Mouse (Mus musculus): ENCODE results near the gene Trnt1. TPM values are rescaled to one million over a fixed set of nuclear protein-coding genes. Genes with fewer than 3 reads are reported as not detected.
A peak's percentile ranks its signal among the peaks of the same experiment; 100 is the strongest.

Trnt1 gene
- total RNA-seq (2014; rRNA removed; ENCODE audit: low replicate concordance) (9.1 and 15.3 TPM in 2 replicates), polyA plus RNA-seq (2015; fragmentation: Nextera tagmentation; extraction: Ambion mirVana) (35.0 and 40.6 TPM in 2 replicates)

DNA sequence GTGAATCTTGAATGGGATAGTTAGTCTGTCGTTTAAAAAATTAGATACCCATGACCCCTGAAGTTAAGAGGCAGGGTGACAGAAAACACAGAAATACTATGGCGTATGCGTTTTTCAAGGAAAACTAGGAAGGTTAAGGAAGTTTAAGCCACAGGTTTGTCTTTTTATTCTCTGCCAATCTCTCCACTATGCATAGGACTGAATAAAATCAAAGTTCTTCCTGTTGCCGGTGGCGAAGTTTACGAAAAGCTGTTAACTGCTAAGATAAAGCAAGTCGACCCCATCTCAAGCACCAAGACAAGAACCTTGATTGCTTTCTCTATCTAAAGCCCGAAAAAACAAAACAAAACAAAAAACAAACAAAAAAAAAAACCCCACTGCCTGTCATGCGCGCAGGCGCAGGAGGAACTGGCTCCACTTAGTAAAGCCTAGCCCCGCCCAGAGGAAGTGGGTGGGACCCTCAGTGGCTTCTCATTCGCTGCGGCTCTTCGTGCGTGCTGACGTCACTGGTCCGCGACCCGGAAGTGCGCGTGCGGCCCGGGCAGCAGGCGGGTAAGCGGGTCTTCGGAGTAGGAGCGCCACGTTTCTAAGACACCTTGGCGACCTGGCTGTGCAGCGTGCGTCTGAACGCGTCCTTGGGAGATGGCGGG lies at the start of gene Trnt1:
Gene Trnt1 (plus strand): TSS at position 481 of the 650 bp plus-strand sequence.
- H3K36me3 ChIP-seq (replicated peaks; ENCODE audit: control insufficient read depth, insufficient read depth, low read length), result peaks cover 15% of the 10 kb centered on the region
- peak; percentile 96 for DNase-seq (ENCODE audit: low spot score)
- peak within 1 kb of the TSS; percentile 67 for H3K27ac ChIP-seq (ENCODE audit: low read depth)
- ATAC-seq (ENCODE audit: insufficient read depth, low read depth), result peak; percentile 100
- H3K4me2 ChIP-seq (ENCODE audit: low read depth, low read length), result peak within 1 kb of the TSS; percentile 91
- TF ChIP-seq CTCF (IDR thresholded peaks at IDR 0.05; ENCODE audit: low read depth), result no peak
- TF ChIP-seq EP300 (IDR thresholded peaks at IDR 0.05; ENCODE audit: low read depth), result no peak
- H3K9me3 ChIP-seq (replicated peaks; ENCODE audit: control insufficient read depth, low read length), result no peaks in the 10 kb centered on the region
- H3K4me1 ChIP-seq (ENCODE audit: control insufficient read depth, insufficient read depth), result peaks cover 10% of the 10 kb centered on the region
- H3K4me3 ChIP-seq (ENCODE audit: low read depth, low read length), result peak within 1 kb of the TSS; percentile 92
- peak within 1 kb of the TSS; percentile 84 for H3K9ac ChIP-seq (replicated peaks; ENCODE audit: low read depth, low read length)
- no peaks in the 10 kb centered on the region for H3K27me3 ChIP-seq (ENCODE audit: control insufficient read depth, insufficient read depth, low read length)
- 8% methylated on average over 35 of the region's 35 CpGs for WGBS

DNA sequence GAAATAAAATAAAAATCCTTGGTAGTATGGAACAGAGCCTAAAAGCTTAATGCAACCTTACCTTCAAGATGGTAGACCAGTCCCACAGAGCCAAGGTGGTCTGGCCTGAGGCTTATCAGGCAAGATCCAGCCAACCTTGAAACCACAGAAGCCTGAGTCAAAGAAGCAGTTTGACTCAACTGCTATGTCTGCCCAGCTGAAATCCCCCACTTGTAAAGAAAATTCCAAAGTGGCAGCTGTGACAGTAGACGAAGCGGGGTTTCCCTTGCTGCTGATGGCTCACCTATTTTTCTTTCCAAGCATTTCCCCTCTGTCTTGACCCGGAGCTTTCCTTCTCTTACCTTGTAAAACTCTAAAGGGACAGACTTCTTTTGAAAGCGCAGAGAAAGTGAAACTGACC lies 43.3 kb upstream of the Trnt1 start:
- no peaks in the 10 kb centered on the region for H3K27me3 ChIP-seq (ENCODE audit: control insufficient read depth, insufficient read depth, low read length)
- H3K9ac ChIP-seq (replicated peaks; ENCODE audit: low read depth, low read length), result no peak overlapping the region
- no peaks in the 10 kb centered on the region for H3K36me3 ChIP-seq (replicated peaks; ENCODE audit: control insufficient read depth, insufficient read depth, low read length)
- H3K4me2 ChIP-seq (ENCODE audit: low read depth, low read length), result no peak overlapping the region
- H3K4me1 ChIP-seq (ENCODE audit: control insufficient read depth, insufficient read depth), result no peaks in the 10 kb centered on the region
- ATAC-seq (ENCODE audit: insufficient read depth, low read depth) (no peak), DNase-seq (ENCODE audit: low spot score) (no peak)
- no peaks in the 10 kb centered on the region for H3K9me3 ChIP-seq (replicated peaks; ENCODE audit: control insufficient read depth, low read length)
- TF ChIP-seq CTCF (IDR thresholded peaks at IDR 0.05; ENCODE audit: low read depth), result no peak
- no peak for TF ChIP-seq EP300 (IDR thresholded peaks at IDR 0.05; ENCODE audit: low read depth)
- no peak overlapping the region for H3K27ac ChIP-seq (ENCODE audit: low read depth)
- WGBS, result 64% methylated on average over 4 of the region's 4 CpGs
- H3K4me3 ChIP-seq (ENCODE audit: low read depth, low read length), result no peak overlapping the region

DNA sequence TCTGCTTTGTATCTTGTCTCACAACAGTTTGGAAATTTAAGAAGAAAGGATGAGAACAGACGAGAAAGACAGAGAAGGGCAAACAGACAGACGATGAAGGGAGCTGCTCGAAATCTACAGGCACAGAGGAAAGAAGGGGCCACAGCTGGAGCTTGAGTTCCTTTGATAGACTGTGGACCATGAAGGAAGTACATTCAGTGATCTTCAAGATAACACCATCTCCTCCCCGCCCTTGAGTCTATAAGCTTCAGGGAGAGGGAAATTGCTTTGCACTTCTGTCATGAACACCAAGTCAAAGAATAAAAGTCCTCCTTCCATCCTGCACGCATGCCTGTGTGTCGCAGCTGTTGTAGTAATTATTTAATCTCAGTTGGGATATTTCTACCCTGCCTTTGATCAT lies 42.8 kb upstream of the Trnt1 start:
- WGBS, result 70% methylated on average over 6 of the region's 6 CpGs
- Histone ChIP-seq H3K4me1 (ENCODE audit: control insufficient read depth, insufficient read depth) (no peaks in the 10 kb centered on the region), H3K4me2 (ENCODE audit: low read depth, low read length) (no peak overlapping the region), H3K9me3 (replicated peaks; ENCODE audit: control insufficient read depth, low read length) (no peaks in the 10 kb centered on the region), H3K27me3 (ENCODE audit: control insufficient read depth, insufficient read depth, low read length) (no peaks in the 10 kb centered on the region), H3K27ac (ENCODE audit: low read depth) (no peak overlapping the region), H3K9ac (replicated peaks; ENCODE audit: low read depth, low read length) (no peak overlapping the region), H3K36me3 (replicated peaks; ENCODE audit: control insufficient read depth, insufficient read depth, low read length) (no peaks in the 10 kb centered on the region), H3K4me3 (ENCODE audit: low read depth, low read length) (no peak overlapping the region)
- DNase-seq (ENCODE audit: low spot score) (no peak), ATAC-seq (ENCODE audit: insufficient read depth, low read depth) (no peak)
- TF ChIP-seq CTCF (IDR thresholded peaks at IDR 0.05; ENCODE audit: low read depth) (no peak), EP300 (IDR thresholded peaks at IDR 0.05; ENCODE audit: low read depth) (no peak)

DNA sequence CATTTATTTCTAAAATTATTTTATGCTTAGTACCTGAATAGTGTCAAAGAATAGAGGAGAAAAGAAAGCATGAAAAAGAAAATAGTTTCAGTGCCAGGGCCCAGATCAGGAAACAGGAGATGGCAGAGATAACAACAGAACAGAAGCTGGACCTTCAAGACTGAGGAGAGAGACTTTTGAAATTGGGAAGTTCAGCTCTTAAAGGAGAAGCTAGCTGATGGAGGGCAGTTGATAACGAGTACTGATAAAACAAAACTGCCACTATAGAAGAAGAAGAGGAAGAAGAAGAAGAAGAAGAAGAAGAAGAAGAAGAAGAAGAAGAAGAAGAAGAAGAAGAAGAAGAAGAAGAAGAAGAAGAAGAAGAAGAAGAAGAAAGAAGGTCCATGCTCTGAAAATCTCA lies 41.2 kb upstream of the Trnt1 start:
- 38% methylated on average over 1 of the region's 1 CpGs for WGBS
- H3K4me2 ChIP-seq (ENCODE audit: low read depth, low read length), result no peak overlapping the region
- H3K9me3 ChIP-seq (replicated peaks; ENCODE audit: control insufficient read depth, low read length), result no peaks in the 10 kb centered on the region
- no peak for DNase-seq (ENCODE audit: low spot score)
- H3K4me1 ChIP-seq (ENCODE audit: control insufficient read depth, insufficient read depth), result no peaks in the 10 kb centered on the region
- no peak for ATAC-seq (ENCODE audit: insufficient read depth, low read depth)
- H3K27ac ChIP-seq (ENCODE audit: low read depth), result no peak overlapping the region
- H3K4me3 ChIP-seq (ENCODE audit: low read depth, low read length), result no peak overlapping the region
- H3K36me3 ChIP-seq (replicated peaks; ENCODE audit: control insufficient read depth, insufficient read depth, low read length), result no peaks in the 10 kb centered on the region
- no peak overlapping the region for H3K9ac ChIP-seq (replicated peaks; ENCODE audit: low read depth, low read length)
- no peaks in the 10 kb centered on the region for H3K27me3 ChIP-seq (ENCODE audit: control insufficient read depth, insufficient read depth, low read length)
- TF ChIP-seq EP300 (IDR thresholded peaks at IDR 0.05; ENCODE audit: low read depth) (no peak), CTCF (IDR thresholded peaks at IDR 0.05; ENCODE audit: low read depth) (no peak)

DNA sequence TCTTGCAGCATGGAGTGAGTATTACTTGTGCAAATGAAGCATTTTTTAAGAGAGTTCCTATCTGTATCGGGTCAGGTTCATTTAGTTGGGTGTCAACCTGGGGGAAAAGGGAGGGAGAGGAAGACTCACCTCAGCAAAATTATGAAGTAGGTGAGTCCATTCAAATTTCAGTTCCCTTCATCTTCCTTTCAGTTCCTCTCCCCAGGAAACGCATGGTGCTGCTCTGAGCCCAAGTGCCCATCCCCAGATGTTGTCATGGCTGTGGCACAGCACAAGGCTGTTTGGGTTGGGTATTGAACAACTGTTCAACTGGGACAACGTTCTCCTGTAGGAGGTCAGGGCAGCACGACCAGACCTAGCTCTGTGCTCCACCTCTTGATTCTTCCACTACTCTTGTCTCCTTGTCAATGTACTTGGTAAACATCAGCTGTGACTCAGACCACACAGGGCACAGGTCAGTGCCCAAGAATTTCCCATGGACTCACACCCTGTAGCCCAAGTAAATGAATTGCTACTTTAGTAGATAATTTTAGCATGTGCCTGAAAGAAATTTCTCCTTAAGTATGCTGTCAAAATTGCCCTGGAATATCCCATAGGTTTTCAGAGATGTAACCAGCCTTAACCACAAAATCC lies 39.1 kb upstream of the Trnt1 start:
- no peaks in the 10 kb centered on the region for H3K9me3 ChIP-seq (replicated peaks; ENCODE audit: control insufficient read depth, low read length)
- DNase-seq (ENCODE audit: low spot score) (no peak), ATAC-seq (ENCODE audit: insufficient read depth, low read depth) (no peak)
- no peaks in the 10 kb centered on the region for H3K4me1 ChIP-seq (ENCODE audit: control insufficient read depth, insufficient read depth)
- TF ChIP-seq EP300 (IDR thresholded peaks at IDR 0.05; ENCODE audit: low read depth), result no peak
- TF ChIP-seq CTCF (IDR thresholded peaks at IDR 0.05; ENCODE audit: low read depth), result no peak
- H3K4me3 ChIP-seq (ENCODE audit: low read depth, low read length), result no peak overlapping the region
- H3K27ac ChIP-seq (ENCODE audit: low read depth), result no peak overlapping the region
- H3K36me3 ChIP-seq (replicated peaks; ENCODE audit: control insufficient read depth, insufficient read depth, low read length), result no peaks in the 10 kb centered on the region
- WGBS, result 67% methylated on average over 4 of the region's 4 CpGs
- H3K4me2 ChIP-seq (ENCODE audit: low read depth, low read length), result no peak overlapping the region
- H3K27me3 ChIP-seq (ENCODE audit: control insufficient read depth, insufficient read depth, low read length), result no peaks in the 10 kb centered on the region
- H3K9ac ChIP-seq (replicated peaks; ENCODE audit: low read depth, low read length), result no peak overlapping the region
